In the genomic region with DNA sequence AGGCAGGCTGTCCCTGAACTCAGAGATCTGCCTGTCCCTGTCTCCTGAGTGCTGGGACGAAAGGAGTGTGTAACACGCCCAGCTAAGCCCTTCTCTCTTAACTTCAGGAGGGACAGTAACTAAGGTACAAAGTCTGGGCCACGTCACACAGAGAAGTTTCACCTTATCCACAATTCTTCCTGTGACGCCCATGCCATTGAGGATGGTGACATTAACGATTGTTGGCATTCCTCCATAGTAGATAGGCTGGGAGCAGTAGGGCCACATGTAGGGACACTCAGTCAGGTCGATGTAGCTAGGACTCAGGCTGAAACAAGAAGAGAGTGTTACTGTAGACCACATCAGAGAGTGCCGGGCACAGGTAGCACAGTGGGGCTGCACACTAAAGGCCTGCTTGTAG, we compare ENCODE assay signal across 31 mouse cellular contexts. TPM values are rescaled to one million over a fixed set of nuclear protein-coding genes. Genes with fewer than 3 reads are reported as not detected.
"Had no signal": no experiment of that assay in that cellular context is flagged by ENCODE, and none has a peak within 500 bp of the region (broad histone marks: within the 10 kb centered on the region; RNA-seq: fewer than 3 reads in every experiment).

No protein-coding gene starts in this region.

- H3K9me3 ChIP-seq: heart, embryonic 10.5 days; heart, embryonic 12.5 days; hindbrain, embryonic 10.5 days; hindbrain, embryonic 12.5 days; kidney, embryonic 15.5 days; limb, embryonic 10.5 days; limb, embryonic 12.5 days; liver, embryonic 13.5 days had no signal

- H3K4me2 ChIP-seq: heart, embryonic 12.5 days; hindbrain, embryonic 12.5 days; hindbrain, embryonic 14.5 days; kidney, embryonic 15.5 days; limb, embryonic 12.5 days; liver, embryonic 13.5 days had no signal

- H3K27me3 ChIP-seq: heart, embryonic 12.5 days; hindbrain, embryonic 12.5 days; kidney, embryonic 15.5 days; limb, embryonic 12.5 days; liver, embryonic 13.5 days had no signal

- H3K9ac ChIP-seq: heart, embryonic 12.5 days; hindbrain, embryonic 12.5 days; hindbrain, embryonic 14.5 days; kidney, embryonic 15.5 days; limb, embryonic 12.5 days; liver, embryonic 13.5 days had no signal

- H3K4me3 ChIP-seq: heart, embryonic 10.5 days; heart, embryonic 12.5 days; hindbrain, embryonic 10.5 days; hindbrain, embryonic 12.5 days; kidney, embryonic 15.5 days; layer of hippocampus, adult 2 months; left cerebral cortex, adult 2 months; limb, embryonic 10.5 days; limb, embryonic 12.5 days; liver, embryonic 13.5 days had no signal

- H3K27ac ChIP-seq: heart, embryonic 10.5 days; hindbrain, embryonic 10.5 days; hindbrain, embryonic 12.5 days; hindbrain, embryonic 14.5 days; kidney, embryonic 15.5 days; kidney, postnatal 0 days; layer of hippocampus, adult 2 months; left cerebral cortex, adult 2 months; limb, embryonic 10.5 days; limb, embryonic 12.5 days; liver, embryonic 13.5 days had no signal

- ATAC-seq: hindbrain, embryonic 16.5 days; inflammation-experienced regulatory T-cells, adult 6 months had no signal

- DNase-seq: gastrocnemius, postnatal 25 days; heart, adult 18-20 months; heart, postnatal 10 days; heart, postnatal 4 days; kidney, adult 11 months; kidney, adult 2 months; kidney, adult 9 months; kidney, postnatal 14 days; kidney, postnatal 36 days; liver; liver, embryonic 13.5 days had no signal

- H3K4me1 ChIP-seq: hindbrain, embryonic 10.5 days; hindbrain, embryonic 12.5 days; kidney, embryonic 15.5 days; limb, embryonic 10.5 days; limb, embryonic 12.5 days; liver, embryonic 13.5 days had no signal

RNA-seq across cellular contexts. Expression of a gene that starts 27.3 kb away (rescaled TPM):
- total RNA-seq: gastrocnemius, adult 8-10 months; gastrocnemius, postnatal 25 days; gastrocnemius, postnatal 4 days; granulocyte monocyte progenitor cell, adult 5-6 weeks; heart, adult 18-20 months; heart, adult 8-10 months; heart, postnatal 10 days; heart, postnatal 25 days; heart, postnatal 4 days had no signal
- polyA plus RNA-seq: heart, embryonic 10.5 days; heart, embryonic 12.5 days; heart, embryonic 14.5 days; heart, embryonic 16.5 days; hindbrain, embryonic 10.5 days; hindbrain, embryonic 14.5 days; hindbrain, embryonic 16.5 days; inflammation-experienced regulatory T-cells, adult 6 months; kidney, adult 2 months; kidney, embryonic 15.5 days; kidney, postnatal 0 days; liver, embryonic 13.5 days had no signal

RNA-seq across cellular contexts. Expression of a gene that starts 46.3 kb away (rescaled TPM):
- total RNA-seq: gastrocnemius, adult 8-10 months; gastrocnemius, postnatal 25 days; gastrocnemius, postnatal 4 days; granulocyte monocyte progenitor cell, adult 5-6 weeks; heart, adult 8-10 months; heart, postnatal 10 days; heart, postnatal 25 days; heart, postnatal 4 days had no signal
- polyA plus RNA-seq: inflammation-experienced regulatory T-cells, adult 6 months; limb, embryonic 12.5 days had no signal
